Mouse (Mus musculus): ENCODE measurements around the gene Pln.

- TF ChIP-seq POLR2A (IDR thresholded peaks at IDR 0.05; ENCODE audit: low read depth, low read length) (no peak), CTCF (IDR thresholded peaks at IDR 0.05; ENCODE audit: extremely low read depth, insufficient read depth, insufficient read length, insufficient replicate concordance) (no peak)
Observed at GRCm38 (mm10) chr10:53378981-53379708, 41.7 kb downstream of the Pln start.
